Mouse (Mus musculus): ENCODE measurements around the gene Alppl2. TPM values are rescaled to one million over a fixed set of nuclear protein-coding genes. Genes with fewer than 3 reads are reported as not detected.

Gene Alppl2
- polyA plus RNA-seq, 1 experiment from 2014 or later = not detected

GRCm38 (mm10) chr1:87041119-87041518, 48.6 kb downstream of the Alppl2 start:
- Histone ChIP-seq H3K36me3 (no peaks in the 10 kb centered on the region), H3K4me2 (replicated peaks) (no peak overlapping the region), H3K4me1 (replicated peaks) (peaks cover 5% of the 10 kb centered on the region), H3K9me3 (no peaks in the 10 kb centered on the region), H3K4me3 (replicated peaks) (no peak overlapping the region), H3K27me3 (replicated peaks) (no peaks in the 10 kb centered on the region), H3K27ac (no peak overlapping the region), H3K9ac (no peak overlapping the region)
- ATAC-seq = peak; percentile 59
- 12% methylated on average over 3 of the region's 3 CpGs for WGBS

- Histone ChIP-seq H3K36me3 (no peaks in the 10 kb centered on the region), H3K9me3 (no peaks in the 10 kb centered on the region), H3K4me3 (replicated peaks) (no peak overlapping the region), H3K27me3 (replicated peaks) (no peaks in the 10 kb centered on the region), H3K9ac (no peak overlapping the region), H3K27ac (no peak overlapping the region), H3K4me1 (replicated peaks) (peaks cover 18% of the 10 kb centered on the region), H3K4me2 (replicated peaks) (no peak overlapping the region)
- 88% methylated on average over 2 of the region's 2 CpGs for WGBS
- ATAC-seq = no peak
These were observed 51.2 kb downstream of the Alppl2 start for GRCm38 (mm10) chr1:87038477-87039070.

Other genes with a start within 250 kb of the Alppl2 start
- 113 and 131 TPM in 2 replicates for gene Alpi, start 11.7 kb upstream of the Alppl2 start, polyA plus RNA-seq (2015; fragmentation: Nextera tagmentation; extraction: Ambion mirVana)
- 0.11 TPM in 1 of 2 replicates, not detected in the other for gene Akp3, start 35.0 kb upstream of the Alppl2 start, polyA plus RNA-seq (2015; fragmentation: Nextera tagmentation; extraction: Ambion mirVana)
- 2.4 and 2.5 TPM in 2 replicates for gene Ecel1, start 66.6 kb upstream of the Alppl2 start, polyA plus RNA-seq (2015; fragmentation: Nextera tagmentation; extraction: Ambion mirVana)
- not detected in 2 replicates for gene Prss56, start 93.4 kb upstream of the Alppl2 start, polyA plus RNA-seq (2015; fragmentation: Nextera tagmentation; extraction: Ambion mirVana)
- gene Chrnd, start 100.7 kb upstream of the Alppl2 start, polyA plus RNA-seq (2015; fragmentation: Nextera tagmentation; extraction: Ambion mirVana) = not detected in 2 replicates
- gene Chrng, start 114.7 kb upstream of the Alppl2 start, polyA plus RNA-seq (2015; fragmentation: Nextera tagmentation; extraction: Ambion mirVana) = 0.18 TPM in 1 of 2 replicates, not detected in the other
- gene Eif4e2, start 124.0 kb upstream of the Alppl2 start, polyA plus RNA-seq (2015; fragmentation: Nextera tagmentation; extraction: Ambion mirVana) = 169 and 170 TPM in 2 replicates
- gene Efhd1, start 174.4 kb upstream of the Alppl2 start, polyA plus RNA-seq (2015; fragmentation: Nextera tagmentation; extraction: Ambion mirVana) = 0.08 and 0.57 TPM in 2 replicates
- 46.8 and 47.5 TPM in 2 replicates for gene Gigyf2, start 237.1 kb upstream of the Alppl2 start, polyA plus RNA-seq (2015; fragmentation: Nextera tagmentation; extraction: Ambion mirVana)

Data from intestine, embryonic 15.5 days (tissue).